In the genomic region with DNA sequence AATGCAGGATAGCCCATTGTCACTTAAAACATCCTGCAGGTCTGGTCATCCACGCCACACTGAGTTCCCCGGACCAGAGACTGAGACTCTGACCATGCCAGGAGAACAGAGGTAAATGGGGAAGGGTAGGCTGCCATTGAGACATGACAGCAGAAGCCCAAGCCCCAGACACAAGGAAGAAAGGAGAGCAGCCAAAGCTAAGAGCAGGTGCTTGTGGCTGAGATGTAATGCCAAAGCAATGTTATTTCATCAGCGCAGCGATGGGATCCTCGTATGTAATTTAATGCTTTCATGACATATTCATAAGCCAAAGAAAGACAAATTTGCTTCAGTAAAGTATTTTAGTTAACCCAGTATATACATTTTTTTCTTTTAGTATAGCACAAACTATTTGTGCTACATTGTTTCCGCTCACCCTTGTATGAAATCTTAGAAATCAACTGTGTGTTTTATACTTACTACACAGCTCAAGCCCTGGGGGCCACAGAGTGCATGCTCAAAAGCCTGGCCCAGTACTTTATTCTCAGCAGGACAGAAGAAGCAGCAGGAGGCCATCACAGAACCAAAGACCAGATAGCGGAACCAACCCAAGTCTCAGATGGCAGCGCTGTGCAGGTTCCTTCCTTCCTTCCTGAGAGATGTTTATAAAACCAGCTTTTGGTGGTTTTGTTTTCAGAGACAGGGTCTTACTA, we compare ENCODE assay signal across 26 mouse cellular contexts.
"Had no signal": no experiment of that assay in that cellular context is flagged by ENCODE, and none has a peak within 500 bp of the region (broad histone marks: within the 10 kb centered on the region; RNA-seq: fewer than 3 reads in every experiment).

No protein-coding gene starts in this region.

- H3K36me3 ChIP-seq: heart, embryonic 15.5 days; hindbrain, embryonic 13.5 days; hindbrain, embryonic 15.5 days; kidney, embryonic 15.5 days; limb, embryonic 13.5 days; limb, embryonic 15.5 days; liver, embryonic 13.5 days; liver, embryonic 15.5 days had no signal

- H3K9me3 ChIP-seq: heart, embryonic 13.5 days; heart, embryonic 15.5 days; hindbrain, embryonic 13.5 days; hindbrain, embryonic 15.5 days; kidney, embryonic 15.5 days; limb, embryonic 13.5 days; limb, embryonic 15.5 days; liver, embryonic 13.5 days; liver, embryonic 15.5 days had no signal

- DNase-seq: gastrocnemius, postnatal 10 days; gastrocnemius, postnatal 36 days; heart, adult 11 months; heart, adult 2 months; heart, postnatal 14 days; heart, postnatal 36 days; kidney, adult 11 months; kidney, adult 2 months; kidney, adult 9 months; kidney, postnatal 14 days; kidney, postnatal 36 days; layer of hippocampus, adult 9-11 months; layer of hippocampus, postnatal 36 days; liver, embryonic 13.5 days had no signal

- ATAC-seq: hindbrain, postnatal 0 days had no signal

- H3K4me1 ChIP-seq: limb, embryonic 13.5 days; limb, embryonic 15.5 days had no signal

- H3K27ac ChIP-seq: heart, adult 2 months; heart, embryonic 13.5 days; heart, embryonic 15.5 days; hindbrain, embryonic 13.5 days; hindbrain, embryonic 15.5 days; hindbrain, postnatal 0 days; kidney, embryonic 15.5 days; kidney, postnatal 0 days; limb, embryonic 13.5 days; limb, embryonic 15.5 days; liver, embryonic 13.5 days; liver, embryonic 15.5 days had no signal

- H3K9ac ChIP-seq: heart, embryonic 13.5 days; heart, embryonic 15.5 days; hindbrain, embryonic 13.5 days; hindbrain, embryonic 15.5 days; kidney, embryonic 15.5 days; limb, embryonic 13.5 days; limb, embryonic 15.5 days; liver, embryonic 13.5 days; liver, embryonic 15.5 days had no signal

- H3K4me2 ChIP-seq: heart, embryonic 11.5 days; heart, embryonic 13.5 days; heart, embryonic 15.5 days; hindbrain, embryonic 13.5 days; hindbrain, embryonic 15.5 days; kidney, embryonic 15.5 days; limb, embryonic 13.5 days; limb, embryonic 15.5 days; liver, embryonic 11.5 days; liver, embryonic 13.5 days; liver, embryonic 15.5 days had no signal

- H3K27me3 ChIP-seq: heart, embryonic 13.5 days; heart, embryonic 15.5 days; hindbrain, embryonic 13.5 days; hindbrain, embryonic 15.5 days; kidney, embryonic 15.5 days; limb, embryonic 13.5 days; limb, embryonic 15.5 days; liver, embryonic 13.5 days; liver, embryonic 15.5 days had no signal

- H3K4me3 ChIP-seq: heart, adult 2 months; heart, embryonic 13.5 days; heart, embryonic 15.5 days; hindbrain, embryonic 13.5 days; hindbrain, embryonic 15.5 days; kidney, embryonic 15.5 days; limb, embryonic 13.5 days; limb, embryonic 15.5 days; liver, embryonic 13.5 days; liver, embryonic 15.5 days had no signal
